Mouse (Mus musculus) frontal cortex, postnatal 14 days (tissue): ENCODE data around the gene A430005L14Rik.

Source experiments
- DNase-seq, 2 experiments: peaks; one replicate each; pipeline ENCODE4 v3.0.0; 2022; ENCODE audit warnings: low spot score in 2 of 2

Gene A430005L14Rik

GRCm38 (mm10) chr4:153974431-153975291, 17.6 kb downstream of the A430005L14Rik start, which contains the start of the genes Dffb and Cep104:
Gene Dffb, minus strand, starts transcription at chr4:153975126.
Gene Cep104, plus strand, starts transcription at chr4:153975194.
- peak; percentile 89 to 90 for DNase-seq

- no peak for DNase-seq
These were observed 18.2 kb downstream of the A430005L14Rik start for GRCm38 (mm10) chr4:153975292-153975662.

- DNase-seq: no peak
These were observed 18.7 kb downstream of the A430005L14Rik start for GRCm38 (mm10) chr4:153975768-153976167.

GRCm38 (mm10) chr4:153979243-153979642, 22.2 kb downstream of the A430005L14Rik start:
- DNase-seq: no peak

- no peak for DNase-seq
These were observed 23.4 kb downstream of the A430005L14Rik start for GRCm38 (mm10) chr4:153980470-153980869.

GRCm38 (mm10) chr4:153992715-153993114, 35.7 kb downstream of the A430005L14Rik start:
- no peak for DNase-seq

- DNase-seq: no peak
These were observed 36.5 kb downstream of the A430005L14Rik start for GRCm38 (mm10) chr4:153993505-153993904.

GRCm38 (mm10) chr4:154005488-154005887, 48.5 kb downstream of the A430005L14Rik start:
- no peak for DNase-seq

- DNase-seq: no peak
These were observed 49.2 kb downstream of the A430005L14Rik start for GRCm38 (mm10) chr4:154006264-154006663.

- no peak for DNase-seq
These were observed 50.7 kb downstream of the A430005L14Rik start for GRCm38 (mm10) chr4:154007759-154008158.

- no peak for DNase-seq
These were observed 54.0 kb downstream of the A430005L14Rik start for GRCm38 (mm10) chr4:154010907-154011645.
